Comparison of ENCODE assay signal across 22 mouse cellular contexts in genomic region chr13:6901682-6902081, GRCm38 (mm10).
"Had no signal": no experiment of that assay in that cellular context is flagged by ENCODE, and none has a peak within 500 bp of the region (broad histone marks: within the 10 kb centered on the region; RNA-seq: fewer than 3 reads in every experiment).

No protein-coding gene starts in this region.

- ATAC-seq: liver, postnatal 0 days; lung, postnatal 0 days; midbrain, embryonic 15.5 days had no signal

- H3K4me1 ChIP-seq: lung, embryonic 15.5 days; midbrain, embryonic 15.5 days; neural tube, embryonic 13.5 days; neural tube, embryonic 15.5 days; stomach, embryonic 15.5 days had no signal

- H3K4me3 ChIP-seq: lung, embryonic 15.5 days; megakaryocyte, embryonic 14.5 days; midbrain, embryonic 10.5 days; midbrain, embryonic 12.5 days; midbrain, embryonic 15.5 days; myocyte; neural tube, embryonic 13.5 days; neural tube, embryonic 15.5 days; stomach, embryonic 15.5 days had no signal

- H3K9ac ChIP-seq: liver, postnatal 0 days; lung, embryonic 15.5 days; midbrain, embryonic 12.5 days; midbrain, embryonic 15.5 days; neural tube, embryonic 13.5 days; neural tube, embryonic 15.5 days; stomach, embryonic 15.5 days had no signal

- H3K4me2 ChIP-seq: lung, embryonic 15.5 days; midbrain, embryonic 12.5 days; midbrain, embryonic 15.5 days; neural tube, embryonic 13.5 days; neural tube, embryonic 15.5 days; stomach, embryonic 15.5 days had no signal

- H3K27ac ChIP-seq: lung, embryonic 15.5 days; macrophage; midbrain, embryonic 10.5 days; midbrain, embryonic 12.5 days; midbrain, embryonic 15.5 days; neural tube, embryonic 13.5 days; neural tube, embryonic 15.5 days; stomach, embryonic 15.5 days; stomach, postnatal 0 days had no signal

- H3K36me3 ChIP-seq: lung, embryonic 15.5 days; midbrain, embryonic 10.5 days; midbrain, embryonic 12.5 days; midbrain, embryonic 15.5 days; neural tube, embryonic 13.5 days; neural tube, embryonic 15.5 days; stomach, embryonic 15.5 days had no signal

- DNase-seq: liver, postnatal 0 days; lung, adult 2 months; lung, postnatal 14 days; lung, postnatal 36 days; retina, postnatal 1 day; right cerebral cortex, adult 18-20 months; right cerebral cortex, postnatal 14 days; thymus, adult 2 months; thymus, postnatal 25 days; thymus, postnatal 4 days had no signal

- H3K9me3 ChIP-seq: lung, embryonic 15.5 days; megakaryocyte, embryonic 14.5 days; midbrain, embryonic 10.5 days; midbrain, embryonic 12.5 days; midbrain, embryonic 15.5 days; neural tube, embryonic 13.5 days; neural tube, embryonic 15.5 days; stomach, embryonic 15.5 days had no signal

- H3K27me3 ChIP-seq: lung, embryonic 15.5 days; megakaryocyte, embryonic 14.5 days; midbrain, embryonic 12.5 days; midbrain, embryonic 15.5 days; neural tube, embryonic 13.5 days; neural tube, embryonic 15.5 days; stomach, embryonic 15.5 days had no signal
